Mouse (Mus musculus): ENCODE measurements around the gene Itih1. TPM values are rescaled to one million over a fixed set of nuclear protein-coding genes. Genes with fewer than 3 reads are reported as not detected.

Gene Itih1
- polyA plus RNA-seq (2011; ENCODE audit: insufficient read depth, insufficient read length, low replicate concordance, missing spikeins), result 1.6 TPM in 1 of 2 replicates, not detected in the other

DNA sequence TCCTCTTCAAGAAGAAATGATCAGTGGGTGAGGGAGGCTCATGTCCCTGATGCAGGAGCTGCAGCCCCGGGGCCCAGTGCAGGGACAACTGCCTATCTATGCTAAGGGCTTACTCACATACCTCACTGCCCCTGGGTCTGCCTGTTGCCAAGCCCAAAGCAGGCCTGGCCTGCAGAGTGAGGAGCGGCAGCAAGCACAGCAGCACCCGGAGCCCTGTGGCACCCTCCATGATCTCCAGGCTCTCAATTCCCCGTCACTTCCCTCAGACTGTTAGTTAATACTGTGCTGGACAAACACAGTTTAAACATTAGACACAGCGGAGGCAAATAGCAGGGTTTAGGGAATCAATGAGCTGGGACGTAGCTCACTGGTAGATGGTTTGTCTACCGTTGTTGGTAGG, at the start of gene Itih1:
TSS of gene Itih1 (minus strand) at position 252 of the 400 bp plus-strand sequence.
- Histone ChIP-seq H3K27ac (ENCODE audit: control insufficient read depth, insufficient read depth, low read depth, low read length, poor library complexity) (no peak within 1 kb of the TSS), H3K4me3 (replicated peaks; ENCODE audit: control insufficient read depth, low read depth, low read length) (no peak within 1 kb of the TSS), H3K4me1 (ENCODE audit: control insufficient read depth, insufficient read depth, low read length) (no peaks in the 10 kb centered on the region)
- no peak for TF ChIP-seq POLR2A (IDR thresholded peaks at IDR 0.05; ENCODE audit: borderline replicate concordance, control insufficient read depth, low read depth, low read length)
- 82% methylated on average over 7 of the region's 7 CpGs for WGBS

DNA sequence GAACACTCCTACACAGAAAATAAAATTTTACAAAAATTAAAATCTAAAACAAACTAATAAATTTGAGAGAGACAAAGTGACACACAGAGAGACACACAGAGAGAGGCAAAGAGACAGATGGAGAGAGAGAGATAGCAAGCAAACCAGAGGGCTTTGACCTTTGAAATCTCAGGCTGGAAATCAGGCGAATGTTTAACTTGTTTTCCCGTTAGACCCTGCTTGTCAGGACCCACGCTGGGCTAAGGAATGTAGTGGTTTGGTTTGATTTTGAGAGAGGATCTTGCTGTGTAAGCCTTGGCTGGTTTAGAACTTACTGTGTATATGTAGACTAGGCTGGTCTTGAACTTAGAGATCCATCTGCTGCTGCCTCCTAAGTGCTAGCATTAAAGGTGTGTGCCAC, 33.1 kb upstream of the Itih1 start:
- no peak for TF ChIP-seq POLR2A (IDR thresholded peaks at IDR 0.05; ENCODE audit: borderline replicate concordance, control insufficient read depth, low read depth, low read length)
- no peak for TF ChIP-seq CTCF (IDR thresholded peaks at IDR 0.05; ENCODE audit: control insufficient read depth, insufficient read depth, low read length)
- no peaks in the 10 kb centered on the region for H3K4me1 ChIP-seq (ENCODE audit: control insufficient read depth, insufficient read depth, low read length)
- WGBS, result 84% methylated on average over 3 of the region's 3 CpGs
- no peak overlapping the region for H3K27ac ChIP-seq (ENCODE audit: control insufficient read depth, insufficient read depth, low read depth, low read length, poor library complexity)
- no peak overlapping the region for H3K4me3 ChIP-seq (replicated peaks; ENCODE audit: control insufficient read depth, low read depth, low read length)

DNA sequence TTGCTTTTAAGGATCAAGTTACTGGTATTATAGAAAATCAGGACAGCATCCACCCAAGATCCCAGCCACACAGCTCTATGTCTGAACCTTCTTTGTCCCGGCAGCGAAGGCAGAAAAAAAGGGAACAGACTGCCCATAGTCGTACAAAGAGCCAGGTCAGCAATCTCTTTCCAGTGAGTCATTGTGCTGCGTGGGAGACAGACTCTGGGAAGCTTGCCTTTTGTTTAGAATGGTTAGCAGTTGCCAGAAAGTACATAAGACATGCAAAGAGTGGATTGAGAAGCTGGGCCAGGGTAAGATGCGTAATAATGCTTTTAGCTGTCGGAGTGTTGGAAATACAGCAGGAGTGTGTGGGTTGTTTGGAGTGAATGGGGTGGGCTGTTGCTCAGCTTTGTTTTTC, 31.1 kb upstream of the Itih1 start:
- Histone ChIP-seq H3K4me3 (replicated peaks; ENCODE audit: control insufficient read depth, low read depth, low read length) (no peak overlapping the region), H3K27ac (ENCODE audit: control insufficient read depth, insufficient read depth, low read depth, low read length, poor library complexity) (no peak overlapping the region), H3K4me1 (ENCODE audit: control insufficient read depth, insufficient read depth, low read length) (no peaks in the 10 kb centered on the region)
- 80% methylated on average over 6 of the region's 6 CpGs for WGBS
- no peak for TF ChIP-seq POLR2A (IDR thresholded peaks at IDR 0.05; ENCODE audit: borderline replicate concordance, control insufficient read depth, low read depth, low read length)
- TF ChIP-seq CTCF (IDR thresholded peaks at IDR 0.05; ENCODE audit: control insufficient read depth, insufficient read depth, low read length), result no peak

DNA sequence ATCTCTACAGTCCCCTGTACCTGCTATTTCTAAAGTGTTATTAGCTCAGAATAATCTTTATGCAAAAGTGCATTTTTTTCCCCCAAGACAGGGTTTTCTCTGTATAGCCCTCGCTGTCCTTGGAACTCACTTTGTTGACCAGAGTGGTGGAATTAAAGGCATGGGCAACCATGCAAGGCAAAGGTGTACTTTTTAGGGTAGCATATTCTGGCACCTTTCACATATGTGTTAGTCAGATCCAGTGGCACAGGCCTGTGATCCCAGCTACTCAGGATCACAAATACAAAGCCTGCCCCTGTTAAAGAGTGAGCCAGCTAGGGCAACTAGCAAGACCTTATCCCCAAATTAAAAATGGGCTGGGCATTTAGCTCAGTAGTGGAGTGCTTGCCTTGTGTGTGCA, 17.3 kb upstream of the Itih1 start:
- WGBS, result 84% methylated on average over 1 of the region's 1 CpGs

DNA sequence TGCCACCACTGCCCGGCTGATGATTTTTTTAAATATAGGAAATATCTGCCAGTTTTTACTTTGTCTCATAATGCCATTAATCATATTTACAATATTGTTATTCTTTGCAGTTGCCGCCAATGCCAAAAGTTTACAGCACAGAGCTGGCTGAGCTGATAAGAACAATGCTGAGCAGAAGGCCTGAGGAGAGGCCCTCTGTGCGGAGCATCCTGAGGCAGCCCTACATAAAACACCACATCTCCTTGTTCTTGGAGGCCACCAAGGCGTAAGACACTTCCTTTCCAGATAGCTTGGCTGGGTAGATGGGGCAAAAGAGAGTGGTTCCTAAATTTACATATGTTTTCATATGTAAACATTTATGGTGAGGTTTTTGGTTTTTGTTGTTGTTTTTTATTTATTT, 15.9 kb upstream of the Itih1 start:
- Histone ChIP-seq H3K4me1 (ENCODE audit: control insufficient read depth, insufficient read depth, low read length) (no peaks in the 10 kb centered on the region), H3K4me3 (replicated peaks; ENCODE audit: control insufficient read depth, low read depth, low read length) (no peak overlapping the region), H3K27ac (ENCODE audit: control insufficient read depth, insufficient read depth, low read depth, low read length, poor library complexity) (no peak overlapping the region)
- WGBS, result 73% methylated on average over 4 of the region's 4 CpGs
- TF ChIP-seq POLR2A (IDR thresholded peaks at IDR 0.05; ENCODE audit: borderline replicate concordance, control insufficient read depth, low read depth, low read length) (no peak), CTCF (IDR thresholded peaks at IDR 0.05; ENCODE audit: control insufficient read depth, insufficient read depth, low read length) (no peak)

More for the DNA sequence above, 17.3 kb upstream of the Itih1 start:
- Histone ChIP-seq H3K4me1 (ENCODE audit: control insufficient read depth, insufficient read depth, low read length) (no peaks in the 10 kb centered on the region), H3K4me3 (replicated peaks; ENCODE audit: control insufficient read depth, low read depth, low read length) (no peak overlapping the region), H3K27ac (ENCODE audit: control insufficient read depth, insufficient read depth, low read depth, low read length, poor library complexity) (no peak overlapping the region)
- TF ChIP-seq CTCF (IDR thresholded peaks at IDR 0.05; ENCODE audit: control insufficient read depth, insufficient read depth, low read length), result no peak
- no peak for TF ChIP-seq POLR2A (IDR thresholded peaks at IDR 0.05; ENCODE audit: borderline replicate concordance, control insufficient read depth, low read depth, low read length)

DNA sequence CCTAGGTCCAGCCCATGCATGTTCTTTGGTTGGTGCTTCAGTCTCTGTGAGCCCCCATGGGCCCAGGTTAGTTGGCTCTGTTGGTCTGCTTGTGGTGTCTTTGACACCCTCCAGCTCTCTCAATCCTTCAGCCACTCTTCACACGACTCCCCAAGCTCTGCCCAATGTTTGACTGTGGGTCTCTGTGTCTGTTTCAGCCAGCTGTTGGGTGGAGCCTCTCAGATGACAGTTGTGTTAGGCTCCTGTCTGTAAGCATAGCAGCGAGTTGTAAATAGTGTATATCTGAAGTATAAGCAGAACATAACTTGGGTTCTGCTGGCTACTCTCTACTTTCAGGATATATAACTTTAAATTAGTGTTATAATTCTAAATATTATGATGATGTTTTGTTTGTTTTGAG, 15.4 kb upstream of the Itih1 start:
- Histone ChIP-seq H3K4me3 (replicated peaks; ENCODE audit: control insufficient read depth, low read depth, low read length) (no peak overlapping the region), H3K4me1 (ENCODE audit: control insufficient read depth, insufficient read depth, low read length) (no peaks in the 10 kb centered on the region), H3K27ac (ENCODE audit: control insufficient read depth, insufficient read depth, low read depth, low read length, poor library complexity) (no peak overlapping the region)
- 77% methylated on average over 2 of the region's 2 CpGs for WGBS
- TF ChIP-seq CTCF (IDR thresholded peaks at IDR 0.05; ENCODE audit: control insufficient read depth, insufficient read depth, low read length), result no peak
- no peak for TF ChIP-seq POLR2A (IDR thresholded peaks at IDR 0.05; ENCODE audit: borderline replicate concordance, control insufficient read depth, low read depth, low read length)

DNA sequence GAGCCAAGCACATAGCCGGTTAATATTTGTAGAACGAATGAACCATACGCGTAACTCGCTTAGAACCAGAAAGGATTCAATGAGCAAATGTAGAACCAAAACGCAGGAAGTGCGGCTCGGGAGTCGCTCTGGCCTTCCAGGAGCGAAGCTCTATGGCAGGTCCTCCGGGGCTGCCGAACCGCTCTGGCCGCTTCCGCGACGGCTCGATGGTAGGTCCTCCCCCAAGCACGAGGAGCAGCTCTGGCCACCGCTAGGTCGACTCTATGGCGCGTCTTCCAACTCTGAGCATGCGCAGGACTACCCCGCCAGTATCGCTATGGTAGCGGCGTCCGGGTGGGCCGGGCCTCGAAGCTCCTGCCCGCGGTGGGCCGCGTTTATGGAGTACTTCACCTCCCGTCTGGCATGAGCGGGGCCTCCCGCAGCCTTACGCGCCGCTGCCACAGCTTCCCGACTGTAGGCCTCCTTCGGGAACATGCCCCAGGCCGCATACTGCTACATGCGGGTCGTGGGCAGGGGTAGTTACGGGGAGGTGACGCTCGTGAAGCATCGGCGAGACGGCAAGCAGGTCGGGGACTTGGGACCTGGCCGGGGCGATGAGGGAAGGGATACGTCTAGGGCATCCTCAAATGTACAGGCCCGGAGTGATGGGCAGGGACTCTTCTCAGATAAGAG, 8.2 kb upstream of the Itih1 start, which contains the start of gene Nek4:
TSS of gene Nek4 (plus strand) at position 224 of the 672 bp plus-strand sequence.
- under 1% methylated on average over 57 of the region's 57 CpGs for WGBS
- peak within 1 kb of the TSS; percentile 36; the same call in 1 of the 2 replicates for H3K27ac ChIP-seq (ENCODE audit: control insufficient read depth, insufficient read depth, low read depth, low read length, poor library complexity)
- peak within 1 kb of the TSS; percentile 93 for H3K4me3 ChIP-seq (replicated peaks; ENCODE audit: control insufficient read depth, low read depth, low read length)
- peaks cover 1% of the 10 kb centered on the region; the same call in 1 of the 2 replicates for H3K4me1 ChIP-seq (ENCODE audit: control insufficient read depth, insufficient read depth, low read length)
- TF ChIP-seq CTCF (IDR thresholded peaks at IDR 0.05; ENCODE audit: control insufficient read depth, insufficient read depth, low read length) (no peak), POLR2A (IDR thresholded peaks at IDR 0.05; ENCODE audit: borderline replicate concordance, control insufficient read depth, low read depth, low read length) (0 out of 2 replicates have a peak, but pooled peaks have one; percentile 36)

DNA sequence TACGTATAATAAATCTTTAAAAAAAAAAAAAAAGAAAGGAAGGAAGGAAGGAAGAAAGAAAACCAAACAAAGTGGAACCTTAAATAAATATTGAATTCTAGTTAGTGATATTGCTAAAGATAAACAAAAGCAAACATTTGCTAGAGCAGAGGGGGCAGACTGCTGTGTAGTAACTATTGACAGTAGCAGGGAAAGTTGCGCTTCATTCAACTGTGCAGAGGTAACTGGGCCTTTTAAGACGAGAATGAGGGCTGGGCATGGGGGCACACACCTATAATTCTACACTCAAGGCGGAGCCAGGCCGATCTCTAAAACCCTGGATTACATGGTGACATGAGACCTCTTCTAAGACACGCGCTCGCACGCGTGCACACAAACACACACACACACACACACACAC, 6.9 kb upstream of the Itih1 start:
- no peak for TF ChIP-seq POLR2A (IDR thresholded peaks at IDR 0.05; ENCODE audit: borderline replicate concordance, control insufficient read depth, low read depth, low read length)
- Histone ChIP-seq H3K27ac (ENCODE audit: control insufficient read depth, insufficient read depth, low read depth, low read length, poor library complexity) (no peak overlapping the region), H3K4me1 (ENCODE audit: control insufficient read depth, insufficient read depth, low read length) (peaks cover 1% of the 10 kb centered on the region; the same call in 1 of the 2 replicates), H3K4me3 (replicated peaks; ENCODE audit: control insufficient read depth, low read depth, low read length) (no peak overlapping the region)
- WGBS, result 90% methylated on average over 10 of the region's 10 CpGs

Measured in bone marrow, adult 2 months (tissue).